Mouse (Mus musculus) kidney, postnatal 0 days (tissue): ENCODE results near the gene Lin9. TPM values are rescaled to one million over a fixed set of nuclear protein-coding genes. Genes with fewer than 3 reads are reported as not detected.

Experiments
- ATAC-seq: fragments of 200-750 bp; cut with Nextera tagmentation; replicated peaks from 2 replicates; pipeline ENCODE4 v1.8.0; 2017; ENCODE audit warnings: low read depth, moderate number of reproducible peaks, moderate TSS enrichment, moderate library complexity; ENCODE audit not compliant: low FRiP score
- DNase-seq: peaks from one replicate; pipeline ENCODE4 v3.0.0-alpha.2; 2016; ENCODE audit warnings: low spot score
- H3K27ac ChIP-seq: fragments of 300-500 bp; sonication (generic); 2 replicates; pipeline ENCODE4 v1.5.1; 2014; ENCODE audit warnings: mild to moderate bottlenecking
- H3K27me3 ChIP-seq: fragments of 300-500 bp; sonication (generic); 2 replicates; pipeline ENCODE4 v1.6.1; 2014; ENCODE audit warnings: low read length, mixed read lengths; ENCODE audit not compliant: insufficient read depth
- H3K36me3 ChIP-seq: fragments of 300-500 bp; sonication (generic); 2 replicates; pipeline ENCODE4 v1.6.1; 2014; ENCODE audit warnings: low read length, mixed read lengths; ENCODE audit not compliant: insufficient read depth
- H3K4me1 ChIP-seq: fragments of 300-500 bp; sonication (generic); replicated peaks from 2 replicates; pipeline ENCODE4 v1.6.1; 2014; ENCODE audit warnings: antibody characterized with exemption, low read length, mixed read lengths; ENCODE audit not compliant: insufficient read depth
- H3K4me2 ChIP-seq: fragments of 300-500 bp; sonication (generic); 2 replicates; pipeline ENCODE4 v1.6.1; 2014; ENCODE audit warnings: mild to moderate bottlenecking, low read length, moderate library complexity, mixed read lengths
- H3K4me3 ChIP-seq: fragments of 300-500 bp; sonication (generic); replicated peaks from 2 replicates; pipeline ENCODE4 v1.5.1; 2014; ENCODE audit warnings: low read depth, low read length
- H3K9ac ChIP-seq: fragments of 300-500 bp; sonication (generic); 2 replicates; pipeline ENCODE4 v1.6.1; 2014; ENCODE audit warnings: low read depth, low read length
- H3K9me3 ChIP-seq: fragments of 300-500 bp; sonication (generic); replicated peaks from 2 replicates; pipeline ENCODE4 v1.6.1; 2016; ENCODE audit warnings: low read length, inconsistent platforms, mixed read lengths
- CTCF ChIP-seq: IDR thresholded peaks from 2 replicates; pipeline ENCODE4 v1.5.1; 2016; ENCODE audit warnings: antibody characterized with exemption, low read depth, mild to moderate bottlenecking, moderate library complexity
- whole genome bisulfite sequencing: fragments of 180-500 bp; shearing (Covaris S2); extraction: QIAGEN DNeasy Blood & Tissue Kit; methylation state at CpG from one replicate; pipeline ENCODE4 v1.1.7; 2014; 5-methylcytosine and 5-hydroxymethylcytosine counted together
- polyA plus RNA-seq: library from polyadenylated mRNA; unstranded; fragments of >200 nt; fragmentation: Nextera tagmentation; extraction: Ambion mirVana; gene quantifications from 2 replicates; pipeline ENCODE4 v1.2.1, GENCODE M21; 2015

Gene Lin9
- polyA plus RNA-seq, 1 experiment from 2014 or later = 11.6 TPM

DNA sequence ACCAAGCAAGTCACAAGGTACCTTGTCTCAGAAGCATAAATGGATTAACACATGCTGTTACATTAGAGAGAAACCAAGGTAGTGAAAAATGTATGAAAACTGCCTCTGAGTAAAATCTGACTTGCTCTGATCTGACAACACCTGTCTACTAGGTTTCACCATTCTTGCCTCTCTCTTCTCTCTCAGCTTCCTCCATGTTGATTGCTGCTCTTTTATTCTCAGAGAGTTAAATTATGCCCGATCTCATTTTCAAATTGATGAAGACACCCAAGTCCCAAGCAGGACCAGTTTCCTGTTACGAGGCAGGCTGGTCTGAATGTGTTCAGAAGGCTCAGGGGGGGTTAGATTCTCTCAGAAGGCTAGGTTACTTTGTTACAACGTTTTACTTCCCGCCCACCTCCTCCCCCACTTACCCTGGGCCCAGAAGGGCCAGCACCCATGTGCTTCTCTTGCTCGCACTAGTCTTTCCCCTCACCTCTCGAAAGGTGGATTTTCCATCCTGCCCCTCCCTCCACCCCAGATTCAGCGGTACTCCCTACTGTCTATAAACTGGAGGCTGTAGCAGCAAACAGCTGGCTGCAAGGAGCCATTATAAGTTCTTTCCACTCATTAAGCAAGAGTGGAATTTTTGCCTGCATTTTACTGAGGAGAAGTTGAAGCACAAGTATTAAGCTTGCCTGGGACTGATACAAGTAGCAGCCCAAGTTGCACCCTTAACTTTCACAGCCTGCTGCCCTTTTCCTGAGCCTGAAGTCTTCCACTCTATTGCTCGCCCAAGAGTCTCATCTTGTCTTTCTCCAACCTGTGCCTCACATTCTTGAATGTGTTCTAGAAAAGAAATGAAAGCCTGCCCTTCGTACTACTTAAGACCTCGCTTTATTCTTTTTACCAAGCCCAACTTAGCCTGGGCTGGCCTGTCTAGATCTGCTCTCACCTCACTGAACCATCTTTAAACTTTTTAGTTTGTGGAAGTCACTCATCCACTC lies 1.2 kb upstream of the Lin9 start:
- no peak for TF ChIP-seq CTCF
- no peak for ATAC-seq
- Histone ChIP-seq H3K9ac (peak overlapping the region; percentile 93), H3K4me2 (peak overlapping the region; percentile 89), H3K27me3 (no peaks in the 10 kb centered on the region), H3K27ac (peak overlapping the region; percentile 84), H3K4me1 (no peaks in the 10 kb centered on the region), H3K9me3 (no peaks in the 10 kb centered on the region), H3K36me3 (no peaks in the 10 kb centered on the region), H3K4me3 (peak overlapping the region; percentile 97; the same call in 1 of the 2 replicates)
- DNase-seq = peak; percentile 16
- WGBS = 44% methylated on average over 10 of the region's 10 CpGs

DNA sequence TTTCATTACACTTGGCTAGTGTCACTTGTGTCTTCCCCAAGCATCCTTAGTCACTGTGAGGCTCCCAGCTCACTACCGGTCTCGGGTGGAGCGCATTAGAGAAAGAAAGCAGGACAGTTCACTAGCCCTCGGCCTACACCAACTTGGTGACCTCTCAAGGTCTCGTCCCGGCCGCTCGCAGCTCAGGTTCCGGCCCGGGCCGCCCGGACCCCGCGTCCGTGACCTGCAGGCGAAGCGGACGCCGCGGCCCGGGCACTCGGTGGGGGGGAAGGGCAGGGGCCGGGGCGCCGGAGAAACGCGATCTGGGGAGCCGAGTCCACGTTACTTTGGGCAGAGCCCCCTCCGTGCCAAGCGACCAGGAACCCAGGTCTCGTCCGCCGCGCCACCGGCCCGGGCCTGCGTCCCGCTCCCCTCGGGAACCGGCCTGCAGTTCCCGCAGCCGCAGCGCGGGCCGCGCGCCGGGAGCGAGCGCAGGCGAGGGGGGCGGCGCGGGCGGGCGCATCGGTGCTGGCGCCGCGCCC lies 285 bp upstream of the Lin9 start:
- DNase-seq = peak; percentile 66
- Histone ChIP-seq H3K4me2 (peak overlapping the region; percentile 89), H3K36me3 (no peaks in the 10 kb centered on the region), H3K27ac (peak overlapping the region; percentile 84), H3K4me3 (peak overlapping the region; percentile 97), H3K27me3 (no peaks in the 10 kb centered on the region), H3K4me1 (no peaks in the 10 kb centered on the region), H3K9me3 (no peaks in the 10 kb centered on the region), H3K9ac (peak overlapping the region; percentile 93)
- no peak for TF ChIP-seq CTCF
- WGBS = under 1% methylated on average over 50 of the region's 61 CpGs
- peak; percentile 63 for ATAC-seq

DNA sequence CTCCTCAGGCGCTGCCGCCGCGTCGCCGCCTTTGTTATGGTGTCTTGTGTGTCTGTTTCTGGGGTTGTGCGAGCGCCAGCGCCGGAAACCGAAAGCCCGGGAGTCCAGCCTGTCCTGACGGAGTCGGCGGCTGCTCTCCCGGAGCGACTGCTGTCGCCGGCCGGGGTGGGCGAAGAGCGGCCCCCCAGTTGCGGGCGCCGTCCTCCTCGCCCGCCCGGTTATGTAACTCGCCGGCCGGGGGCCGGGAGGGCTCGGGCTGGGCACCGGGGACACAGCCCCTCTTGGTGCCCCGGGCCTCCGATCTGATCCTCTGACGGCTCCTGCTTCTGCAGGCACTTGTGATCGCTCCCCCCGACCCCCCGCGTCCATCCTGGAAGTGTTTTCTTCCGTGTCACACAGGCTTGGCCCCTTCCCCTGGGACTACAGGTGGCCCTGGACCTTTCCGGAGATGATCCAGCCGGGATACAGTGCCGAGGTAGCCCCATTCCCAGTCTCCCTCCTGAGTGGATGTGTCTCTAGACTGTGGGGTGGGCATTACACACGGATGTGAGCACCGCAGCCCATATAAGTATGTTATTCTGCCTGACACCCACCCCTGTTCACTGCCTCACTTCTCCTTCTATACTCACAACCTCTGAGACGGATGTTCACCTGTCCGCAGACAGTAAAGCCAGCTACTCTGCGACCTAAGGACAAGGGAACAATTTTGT lies 723 bp downstream of the Lin9 start:
- Histone ChIP-seq H3K27ac (peak overlapping the region; percentile 84), H3K9me3 (no peaks in the 10 kb centered on the region), H3K27me3 (no peaks in the 10 kb centered on the region), H3K4me1 (no peaks in the 10 kb centered on the region), H3K9ac (peak overlapping the region; percentile 93), H3K4me2 (peak overlapping the region; percentile 89), H3K4me3 (peak overlapping the region; percentile 97), H3K36me3 (no peaks in the 10 kb centered on the region)
- DNase-seq = peak; percentile 33
- WGBS = 3% methylated on average over 50 of the region's 50 CpGs
- TF ChIP-seq CTCF = no peak
- peak; percentile 57 for ATAC-seq

DNA sequence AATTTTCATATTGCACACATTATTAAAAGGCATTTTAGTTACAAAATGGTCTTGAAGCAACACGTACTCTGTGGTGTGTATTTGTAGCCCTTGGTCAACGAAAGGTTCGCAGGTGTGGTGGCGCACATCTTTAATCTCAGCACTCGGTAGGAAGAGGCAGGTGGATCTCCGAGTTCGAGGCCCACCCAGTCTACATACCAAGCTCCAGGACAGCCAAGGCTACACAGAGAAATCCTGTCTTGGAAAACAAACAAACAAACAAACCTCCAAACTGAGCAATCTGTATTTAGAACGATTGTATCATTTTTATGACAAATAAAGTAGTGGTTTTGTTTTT lies 1.2 kb downstream of the Lin9 start:
- ATAC-seq = no peak

DNA sequence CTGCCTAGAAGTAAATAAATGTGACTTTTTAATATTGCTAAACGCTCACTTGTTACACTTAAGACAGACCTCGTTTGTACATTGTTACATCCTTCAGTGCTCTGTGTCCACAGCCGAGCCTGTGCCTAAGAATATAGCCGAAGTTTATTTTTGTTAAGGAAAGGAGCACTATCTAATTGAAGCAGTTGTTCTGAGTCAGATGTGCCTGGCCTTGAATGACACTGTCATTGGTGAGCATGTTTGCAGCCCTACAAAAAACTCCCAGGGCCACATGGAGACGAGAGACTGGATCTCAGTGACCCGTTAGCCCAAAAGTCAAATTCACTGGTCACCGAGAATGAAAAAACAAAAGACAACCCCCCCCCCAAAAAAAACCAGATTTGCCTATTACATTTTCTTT lies 50.3 kb downstream of the Lin9 start:
- no peak overlapping the region for H3K4me2 ChIP-seq
- H3K36me3 ChIP-seq = peaks cover 16% of the 10 kb centered on the region
- WGBS = 90% methylated on average over 7 of the region's 7 CpGs
- 0 out of 2 replicates have a peak, but pooled peaks cover 2% of the 10 kb centered on the region for H3K27me3 ChIP-seq
- H3K9ac ChIP-seq = no peak overlapping the region
- DNase-seq (no peak), ATAC-seq (no peak)
- no peak overlapping the region for H3K4me3 ChIP-seq
- H3K27ac ChIP-seq = no peak overlapping the region
- no peaks in the 10 kb centered on the region for H3K9me3 ChIP-seq
- H3K4me1 ChIP-seq = 0 out of 2 replicates have a peak, but pooled peaks cover 2% of the 10 kb centered on the region
- no peak for TF ChIP-seq CTCF

More for the DNA sequence above, 1.2 kb downstream of the Lin9 start:
- Histone ChIP-seq H3K27me3 (no peaks in the 10 kb centered on the region), H3K9me3 (no peaks in the 10 kb centered on the region), H3K4me3 (peak overlapping the region; percentile 97), H3K9ac (peak overlapping the region; percentile 93), H3K4me2 (peak overlapping the region; percentile 89), H3K27ac (no peak overlapping the region), H3K36me3 (no peaks in the 10 kb centered on the region), H3K4me1 (no peaks in the 10 kb centered on the region)
- no peak for DNase-seq
- 71% methylated on average over 8 of the region's 8 CpGs for WGBS
- no peak for TF ChIP-seq CTCF

DNA sequence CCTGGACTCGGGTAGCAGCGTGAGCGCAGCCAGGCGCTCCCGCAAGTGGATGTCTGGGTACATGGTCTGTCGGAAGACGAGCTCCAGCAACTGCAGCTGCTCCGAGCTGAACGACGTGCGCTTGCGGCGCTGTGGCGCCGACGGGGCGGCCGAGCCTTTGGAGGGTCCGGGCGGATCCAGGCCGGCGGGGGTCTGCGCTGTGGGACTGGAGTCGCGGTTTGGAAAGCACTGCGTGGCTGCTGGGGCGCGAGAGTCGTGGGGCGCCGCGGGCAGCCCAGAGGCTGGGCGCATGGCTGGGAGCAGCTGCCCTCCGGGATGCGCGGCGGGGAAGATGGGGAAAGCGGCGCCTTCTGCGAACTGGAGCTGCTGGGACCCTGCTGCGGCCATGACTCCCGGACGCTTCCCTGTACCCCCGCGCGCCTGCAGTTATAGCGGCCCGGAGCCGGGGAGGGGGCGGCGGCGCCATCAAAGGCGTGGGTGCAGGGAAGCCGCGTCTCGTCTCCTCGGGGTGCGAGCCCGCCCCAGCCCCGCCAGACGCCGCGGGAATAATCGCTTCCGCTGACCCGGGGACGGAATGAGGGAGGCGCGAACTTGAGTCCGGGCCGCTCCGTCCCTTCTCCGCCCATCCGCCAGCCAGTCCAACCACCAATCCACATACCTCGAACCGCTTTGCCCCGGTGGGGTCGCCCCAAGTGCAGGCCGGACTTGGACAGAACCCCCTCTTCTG lies 55.8 kb downstream of the Lin9 start, which contains the start of gene Mixl1:
TSS of gene Mixl1 (minus strand) at position 409 of the 727 bp plus-strand sequence.
- ATAC-seq (peak; percentile 33; the same call in 1 of the 2 replicates), DNase-seq (peak; percentile 22)
- under 1% methylated on average over 76 of the region's 79 CpGs for WGBS
- H3K9me3 ChIP-seq = no peaks in the 10 kb centered on the region
- H3K9ac ChIP-seq = 0 out of 2 replicates have a peak within 1 kb of the TSS, but pooled peaks have one; percentile 40
- no peak for TF ChIP-seq CTCF
- peaks cover 6% of the 10 kb centered on the region; the same call in 1 of the 2 replicates for H3K4me1 ChIP-seq
- peak within 1 kb of the TSS; percentile 42 for H3K4me3 ChIP-seq
- no peaks in the 10 kb centered on the region for H3K36me3 ChIP-seq
- peaks cover 20% of the 10 kb centered on the region; the same call in 1 of the 2 replicates for H3K27me3 ChIP-seq
- no peak within 1 kb of the TSS for H3K27ac ChIP-seq
- H3K4me2 ChIP-seq = peak within 1 kb of the TSS; percentile 76
